ENCODE assay signal across 23 mouse cellular contexts in genomic region chr9:51875531-51875930, GRCm38 (mm10).
DNase-seq lines count a peak whose midpoint lies in the region; ATAC-seq and TF ChIP-seq lines count a peak whose summit lies in the region.
"Had no signal": no experiment of that assay in that cellular context is flagged by ENCODE, and none has a peak within 500 bp of the region (broad histone marks: within the 10 kb centered on the region; RNA-seq: fewer than 3 reads in every experiment).

No protein-coding gene starts in this region.

- H3K4me2 ChIP-seq in lung, embryonic 16.5 days (ENCODE audit: low read depth, low read length) = peak overlapping the region; percentile 35
- H3K4me2 ChIP-seq: embryonic facial prominence, embryonic 12.5 days; forebrain, embryonic 15.5 days; liver, embryonic 12.5 days; midbrain, embryonic 12.5 days; neural tube, embryonic 13.5 days had no signal

- no peak overlapping the region for H3K27ac ChIP-seq in kidney, adult 2 months (ENCODE audit: insufficient read depth, low read depth, low read length)
- H3K27ac ChIP-seq in lung, embryonic 16.5 days (ENCODE audit: low read length) = no peak overlapping the region
- H3K27ac ChIP-seq: embryonic facial prominence, embryonic 12.5 days; forebrain, embryonic 15.5 days; hindbrain, postnatal 0 days; liver, embryonic 12.5 days; midbrain, embryonic 12.5 days; neural tube, embryonic 13.5 days had no signal

- ATAC-seq in lung, embryonic 16.5 days (ENCODE audit: low read depth) = peak; percentile 51; the same call in 1 of the 2 replicates
- ATAC-seq: activated CD4-positive, CD25-positive, alpha-beta regulatory T cell, adult 4 months; forebrain, embryonic 15.5 days; hindbrain, postnatal 0 days; liver, embryonic 12.5 days; Patski had no signal

- H3K4me3 ChIP-seq in kidney, adult 2 months (ENCODE audit: insufficient read depth, low read depth, low read length) = peak overlapping the region; percentile 32; the same call in 1 of the 2 replicates
- peak overlapping the region; percentile 21; the same call in 1 of the 2 replicates for H3K4me3 ChIP-seq in lung, embryonic 16.5 days (ENCODE audit: low read length)
- H3K4me3 ChIP-seq: embryonic facial prominence, embryonic 12.5 days; forebrain, embryonic 15.5 days; liver, embryonic 12.5 days; midbrain, embryonic 12.5 days; neural tube, embryonic 13.5 days had no signal

- H3K36me3 ChIP-seq in kidney, adult 2 months (ENCODE audit: control insufficient read depth, insufficient read depth, low read length) = no peaks in the 10 kb centered on the region
- H3K36me3 ChIP-seq in lung, embryonic 16.5 days (ENCODE audit: control insufficient read depth, insufficient read depth, low read length) = no peaks in the 10 kb centered on the region
- H3K36me3 ChIP-seq: embryonic facial prominence, embryonic 12.5 days; forebrain, embryonic 15.5 days; liver, embryonic 12.5 days; midbrain, embryonic 12.5 days; neural tube, embryonic 13.5 days had no signal

- WGBS in kidney, adult 2 months = 28% methylated on average over 20 of the region's 20 CpGs
- WGBS in lung, embryonic 16.5 days = 61% methylated on average over 20 of the region's 20 CpGs
- WGBS in large intestine, adult 2 months = 34% methylated on average over 20 of the region's 20 CpGs

- TF ChIP-seq CTCF in kidney, adult 2 months (conservative IDR thresholded peaks at IDR 0.05; ENCODE audit: insufficient read depth, insufficient read length, low read depth, low read length) = no peak

- no peak for TF ChIP-seq POLR2A in kidney, adult 2 months (IDR thresholded peaks at IDR 0.05; ENCODE audit: low read depth, low read length)

- DNase-seq in kidney, adult 2 months = peak; percentile 1
- no peak for DNase-seq in kidney, postnatal 25 days
- no peak for DNase-seq in lung, postnatal 25 days (ENCODE audit: low spot score)
- peak; percentile 44 for DNase-seq in adrenal gland, postnatal 14 days
- DNase-seq in large intestine, adult 2 months (ENCODE audit: low read depth, low spot score) = peak; percentile 14
- DNase-seq in gastrocnemius, postnatal 25 days = no peak
- DNase-seq: B cell, adult 2 months; cerebellum, adult 18-20 months; heart, adult 18-20 months; heart, postnatal 4 days; layer of hippocampus, postnatal 36 days; lung, postnatal 14 days; spleen, adult 18-20 months; thymus, postnatal 25 days had no signal

- peak overlapping the region; percentile 32; the same call in 1 of the 2 replicates for H3K9ac ChIP-seq in lung, embryonic 16.5 days (ENCODE audit: low read length)
- H3K9ac ChIP-seq: embryonic facial prominence, embryonic 12.5 days; forebrain, embryonic 15.5 days; liver, embryonic 12.5 days; midbrain, embryonic 12.5 days; neural tube, embryonic 13.5 days had no signal

- no peaks in the 10 kb centered on the region for H3K4me1 ChIP-seq in kidney, adult 2 months (ENCODE audit: control insufficient read depth, insufficient read depth, low read length)
- H3K4me1 ChIP-seq in lung, embryonic 16.5 days (replicated peaks; ENCODE audit: control insufficient read depth, insufficient read depth, low read length) = no peaks in the 10 kb centered on the region
- H3K4me1 ChIP-seq: forebrain, embryonic 15.5 days; liver, embryonic 12.5 days; midbrain, embryonic 12.5 days; neural tube, embryonic 13.5 days had no signal

- H3K9me3 ChIP-seq in lung, embryonic 16.5 days (ENCODE audit: control insufficient read depth, low read length) = no peaks in the 10 kb centered on the region
- H3K9me3 ChIP-seq: embryonic facial prominence, embryonic 12.5 days; forebrain, embryonic 15.5 days; liver, embryonic 12.5 days; midbrain, embryonic 12.5 days; neural tube, embryonic 13.5 days had no signal

- no peaks in the 10 kb centered on the region; the same call in 1 of the 2 replicates for H3K27me3 ChIP-seq in kidney, adult 2 months (replicated peaks; ENCODE audit: control insufficient read depth, insufficient read depth, low read length)
- H3K27me3 ChIP-seq in lung, embryonic 16.5 days (ENCODE audit: control insufficient read depth, insufficient read depth, low read depth, low read length) = no peaks in the 10 kb centered on the region
- H3K27me3 ChIP-seq: embryonic facial prominence, embryonic 12.5 days; forebrain, embryonic 15.5 days; liver, embryonic 12.5 days; midbrain, embryonic 12.5 days; neural tube, embryonic 13.5 days; Patski had no signal

Comparison
In these comparisons a context has a peak if more than half of its experiments do, and no peak if none do; other contexts are left out.
1. DNase-seq: peak in kidney, adult 2 months (single experiment), adrenal gland, postnatal 14 days (single experiment) and large intestine, adult 2 months (single experiment); none in kidney, postnatal 25 days (0 of 2), lung, postnatal 25 days (single experiment) and gastrocnemius, postnatal 25 days (single experiment).